Mouse (Mus musculus): ENCODE measurements around the gene Pyroxd2.

Gene Pyroxd2

DNA sequence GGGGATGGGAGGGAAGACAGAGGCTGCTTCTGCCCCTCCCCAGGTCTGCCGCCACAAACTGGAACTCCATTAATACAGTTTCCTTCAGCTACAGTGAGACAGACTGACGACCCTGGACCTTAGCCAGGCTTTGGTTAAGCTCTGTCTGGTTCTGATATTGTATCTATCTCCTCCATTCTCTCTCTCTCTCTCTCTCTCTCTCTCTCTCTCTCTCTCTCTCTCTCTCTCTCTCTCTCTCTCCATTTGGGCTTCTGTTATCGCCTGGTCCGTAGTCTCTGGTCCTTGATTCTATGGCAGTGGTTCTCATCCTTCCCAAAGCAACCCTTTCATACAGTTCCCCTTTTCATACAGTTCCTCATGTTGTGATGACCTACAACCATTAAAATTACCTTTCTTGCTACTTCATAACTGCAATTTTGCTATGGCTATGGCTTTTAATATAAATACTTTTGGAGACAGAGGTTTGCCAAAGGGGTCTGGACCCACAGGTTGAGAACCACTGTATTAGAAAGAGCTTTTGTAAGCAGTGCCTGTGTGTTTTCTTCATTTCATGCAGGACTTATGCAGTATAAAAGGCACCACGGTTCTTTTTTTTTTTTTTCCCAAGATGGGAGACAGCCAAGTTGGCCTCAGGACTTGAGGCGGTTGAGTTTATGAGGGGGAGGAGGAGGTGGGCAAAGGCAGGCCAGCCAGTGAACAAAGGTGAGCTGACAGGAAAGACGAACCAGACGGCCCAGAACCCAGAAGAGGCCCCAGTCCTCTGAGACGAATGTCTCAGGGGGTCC, 7.3 kb downstream of the Pyroxd2 start:
- DNase-seq: no peak

DNA sequence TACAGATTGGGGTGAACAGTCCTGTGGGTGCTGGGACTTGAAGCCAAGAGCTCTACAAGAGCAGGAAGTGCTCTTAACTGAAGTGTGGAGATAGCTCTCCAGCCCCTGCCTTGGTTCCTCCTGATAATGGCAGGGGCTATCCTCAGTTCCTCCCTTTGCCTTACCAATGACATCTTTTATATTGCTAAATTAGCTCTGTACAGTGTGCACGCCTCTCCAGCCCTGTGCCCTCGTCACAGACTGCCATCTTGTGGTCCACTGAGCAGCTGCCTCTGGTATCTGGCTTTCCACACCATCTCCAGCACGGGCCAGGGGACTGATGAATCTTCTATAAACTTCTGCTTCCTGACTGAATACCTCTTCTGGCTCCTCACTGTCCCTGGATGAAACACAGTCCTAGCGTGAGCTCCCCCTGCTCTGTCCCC, 8.4 kb downstream of the Pyroxd2 start:
- DNase-seq: peak; percentile 19 to 48

DNA sequence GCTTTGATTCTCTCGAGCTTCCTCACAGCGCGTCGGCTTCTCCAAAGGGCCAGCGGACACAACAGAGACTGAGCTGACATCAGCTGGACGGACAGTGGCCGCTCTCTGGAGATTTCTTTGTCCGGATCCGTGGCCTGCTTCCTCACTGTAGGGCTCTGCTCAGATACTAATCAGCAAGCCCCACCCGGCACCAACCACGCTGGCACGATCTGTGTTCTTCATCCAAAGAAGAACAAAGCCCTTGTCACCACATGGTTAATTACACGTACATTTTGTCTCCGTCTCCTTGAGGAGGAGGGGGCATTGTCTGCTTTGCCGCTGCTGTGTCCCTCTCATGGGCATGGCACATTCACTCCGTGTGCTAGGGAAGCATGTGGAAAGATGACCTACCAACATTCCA, 9.3 kb downstream of the Pyroxd2 start:
- no peak for DNase-seq

DNA sequence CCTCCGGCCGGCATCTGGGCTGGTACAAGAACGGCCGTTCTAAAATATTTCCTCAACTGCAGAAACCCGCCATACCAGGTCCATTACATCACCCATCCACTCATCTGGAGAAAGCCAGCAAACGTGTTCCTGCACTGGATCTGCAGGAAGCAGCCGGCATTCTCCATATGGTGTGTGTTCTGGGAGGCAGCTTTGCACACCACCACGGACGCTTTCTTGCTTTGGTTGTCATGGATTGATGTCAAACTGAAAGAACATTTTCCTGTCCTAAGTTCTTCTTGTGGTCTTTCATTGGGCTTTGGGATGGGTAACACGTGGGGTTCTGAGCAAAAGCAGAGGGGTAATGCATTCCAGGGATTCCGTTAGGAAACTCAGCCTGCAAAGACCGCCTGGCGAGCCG, 10.7 kb downstream of the Pyroxd2 start:
- DNase-seq: no peak

DNA sequence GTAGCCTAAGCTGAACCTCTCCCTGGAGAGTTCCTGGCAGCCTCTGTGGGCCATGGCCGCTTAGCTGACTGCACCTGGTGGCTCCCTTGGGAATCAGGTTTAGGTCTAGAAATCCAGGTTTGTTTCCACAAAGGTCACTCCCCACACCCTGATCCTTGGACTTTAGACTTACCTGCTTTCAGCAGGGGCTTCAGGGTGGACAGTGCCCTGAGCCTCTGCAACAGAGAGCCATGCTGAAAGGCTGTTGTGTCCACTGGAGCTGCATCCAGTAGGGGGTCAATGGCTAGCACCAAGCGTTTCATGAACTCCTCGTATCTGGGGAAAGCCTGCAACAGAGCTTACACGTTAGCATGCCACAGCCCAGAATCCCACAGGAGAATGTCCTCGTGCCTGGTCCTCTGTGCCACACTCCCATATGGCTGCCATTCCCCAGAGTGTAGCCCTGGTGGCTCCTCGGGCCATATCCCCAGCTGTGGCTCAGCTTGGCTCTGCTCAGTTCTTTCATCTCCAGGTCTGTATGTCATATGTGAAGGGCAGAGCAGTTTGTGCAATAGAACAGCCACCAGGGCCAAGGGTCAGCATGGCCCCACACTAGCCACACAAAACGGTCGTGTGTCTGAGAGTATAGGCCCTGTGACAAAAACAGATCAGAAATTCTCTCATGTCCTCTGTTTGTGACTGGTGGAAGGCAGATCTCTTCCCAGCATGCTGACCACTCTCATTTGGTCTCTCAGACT, 12.2 kb downstream of the Pyroxd2 start:
- no peak for DNase-seq

DNA sequence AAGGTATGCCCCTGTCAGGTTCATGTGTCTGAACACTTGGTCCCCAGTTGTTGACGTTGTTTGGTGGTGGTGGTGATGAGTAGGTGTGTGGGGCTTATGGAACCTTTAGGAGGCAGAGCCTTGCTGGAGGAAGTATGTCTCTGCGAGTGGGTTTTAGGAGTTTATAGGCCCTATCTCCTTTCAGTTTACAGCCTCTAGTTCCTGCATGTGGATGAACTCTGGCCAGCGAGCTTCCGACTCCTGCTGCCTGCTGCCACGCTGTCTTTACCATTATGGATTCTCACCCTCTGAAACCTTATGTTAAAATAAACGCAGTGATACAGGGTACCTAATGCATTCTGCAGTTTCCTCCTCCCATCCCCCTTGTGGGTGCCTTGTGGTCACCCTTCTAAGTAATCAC, 12.8 kb downstream of the Pyroxd2 start:
- no peak for DNase-seq

DNA sequence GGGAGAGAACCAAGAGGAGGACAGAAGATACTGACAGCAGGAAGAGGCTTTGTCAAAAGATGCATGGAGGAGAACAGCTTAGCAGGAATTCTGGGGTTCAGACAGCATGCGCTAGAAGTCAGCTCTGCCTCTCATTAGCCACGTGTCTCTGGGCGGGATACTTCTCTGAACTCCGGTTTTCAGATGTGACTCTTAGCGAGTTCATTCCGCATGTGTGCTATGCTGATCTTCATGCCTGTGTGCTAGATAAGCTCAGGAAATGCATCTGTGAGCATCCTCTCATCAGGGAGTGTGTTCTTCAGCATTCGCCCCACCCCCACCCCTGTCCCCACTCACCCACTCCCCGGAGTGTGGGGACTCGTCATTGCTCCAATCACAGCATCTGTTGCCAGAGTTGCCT, 14.8 kb downstream of the Pyroxd2 start:
- DNase-seq: no peak

DNA sequence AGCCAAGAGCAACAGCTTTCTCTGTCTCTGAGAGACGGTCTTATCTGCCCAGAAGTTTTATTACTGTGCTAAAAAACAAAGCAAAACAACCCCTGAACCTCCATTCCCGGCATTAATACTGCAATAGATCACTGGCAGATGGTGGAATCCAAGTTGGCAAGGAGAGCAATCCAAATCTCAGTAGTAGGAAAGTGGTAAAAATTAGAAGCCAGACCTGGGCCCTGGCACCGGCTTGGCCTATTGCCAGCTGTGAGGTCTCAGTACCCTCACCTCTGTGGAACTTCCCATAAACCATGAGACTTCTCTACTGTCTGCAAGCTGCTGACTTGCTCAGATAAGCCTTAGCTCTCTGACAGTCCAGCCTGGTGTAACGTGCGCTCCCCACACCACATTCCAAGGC, 17.6 kb downstream of the Pyroxd2 start:
- DNase-seq: no peak

DNA sequence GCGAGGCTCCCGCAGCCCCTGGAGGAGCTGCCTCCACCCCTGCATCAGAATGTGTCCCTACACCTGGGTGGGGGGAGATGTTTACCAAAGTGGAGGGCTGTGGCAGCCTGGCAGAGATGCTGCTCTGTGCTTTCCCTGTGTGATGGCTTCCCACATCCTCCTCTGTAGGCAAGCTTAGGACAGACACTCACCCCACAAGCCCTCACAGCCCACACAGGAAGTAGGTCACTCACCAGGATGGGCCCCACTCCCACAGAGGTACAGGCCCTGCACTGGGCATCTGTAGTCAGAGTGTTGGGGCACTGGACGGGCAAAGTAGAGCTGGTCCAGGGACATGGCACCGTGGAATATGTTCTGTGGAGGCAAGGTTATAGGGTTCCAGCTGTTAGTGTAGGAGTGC, 25.2 kb downstream of the Pyroxd2 start:
- no peak for DNase-seq

DNA sequence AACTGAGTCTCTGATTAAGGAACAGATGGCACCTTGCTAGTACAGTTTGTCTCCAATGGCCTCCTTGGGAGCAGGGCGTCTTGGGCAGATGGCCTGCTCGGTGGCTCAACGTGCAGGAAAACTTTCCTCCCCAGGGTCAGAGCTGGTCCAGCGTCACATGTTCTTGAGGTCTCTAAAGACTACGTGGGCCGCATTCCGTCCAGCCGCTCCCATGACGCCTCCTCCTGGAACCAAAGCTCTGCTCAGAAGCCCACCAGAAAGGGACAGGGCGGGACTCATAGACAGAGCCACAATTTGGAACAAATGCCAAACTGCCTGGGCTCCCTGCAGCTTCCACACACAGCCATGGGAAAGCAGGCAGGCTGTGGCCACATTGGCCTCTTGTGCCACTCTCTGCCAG, 25.8 kb downstream of the Pyroxd2 start:
- DNase-seq: no peak

DNA sequence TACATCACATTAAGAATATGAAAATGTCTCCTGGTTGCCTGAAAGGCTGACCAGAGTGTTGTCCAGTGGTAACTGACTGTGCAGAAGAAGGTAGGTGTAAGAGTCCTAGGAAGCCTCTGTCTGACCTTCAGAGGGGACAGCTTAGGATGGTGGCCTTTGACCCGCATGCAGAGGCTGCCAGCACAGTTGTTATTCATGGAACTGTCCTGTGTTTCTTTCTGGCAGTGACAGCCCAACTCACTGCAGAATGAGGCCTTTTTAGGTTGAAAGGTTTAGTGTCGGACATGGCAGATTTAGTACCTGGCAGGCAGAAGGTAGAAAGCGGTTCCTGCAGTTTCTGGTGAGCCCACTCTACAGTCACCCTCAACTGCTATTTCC, 26.6 kb downstream of the Pyroxd2 start:
- peak; percentile 26 to 46 for DNase-seq

DNA sequence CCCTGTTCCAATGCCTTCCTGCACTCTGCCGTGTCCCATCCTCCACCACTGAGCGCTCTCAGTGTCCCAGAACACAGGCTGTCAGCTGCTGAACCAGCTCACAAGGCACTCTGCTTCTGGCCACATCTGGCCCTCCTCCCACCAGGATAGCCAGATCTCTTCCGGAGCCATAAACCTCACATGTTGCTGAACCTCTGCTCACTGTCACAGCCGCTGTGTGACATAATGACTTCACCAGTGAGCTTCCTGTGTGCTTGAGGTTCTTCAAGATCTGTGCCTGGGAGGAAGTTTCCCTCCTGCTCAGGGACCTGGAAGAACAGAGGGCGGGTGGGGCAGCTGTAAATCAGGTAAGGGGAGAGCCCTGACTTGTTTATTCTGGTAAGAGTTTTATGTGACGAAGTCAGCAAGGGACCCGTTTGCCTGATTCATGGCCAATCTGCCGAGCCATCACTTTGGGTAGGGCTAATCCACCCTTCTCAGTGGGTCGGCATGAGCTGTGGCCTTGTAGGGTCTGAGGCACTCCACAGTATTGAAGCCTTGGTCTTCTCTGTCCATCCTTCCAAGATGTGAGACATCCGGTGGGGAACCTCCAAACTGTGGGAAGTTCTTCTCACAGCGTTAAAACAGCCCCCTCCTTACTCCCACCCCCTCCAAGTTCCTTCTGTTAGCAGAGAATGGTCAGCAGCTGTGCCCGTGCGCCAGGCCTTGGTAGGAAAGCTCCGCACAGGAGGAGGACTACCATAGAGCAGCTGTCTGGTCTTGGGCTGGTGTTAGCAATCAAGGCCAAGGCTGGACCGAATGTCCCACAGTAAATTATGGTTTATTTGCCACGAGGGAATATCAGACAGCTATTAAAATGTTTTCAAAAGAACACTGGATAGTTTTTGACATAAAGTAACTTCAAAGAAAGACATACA, 27.3 kb downstream of the Pyroxd2 start:
- DNase-seq: peak in 1 of 2 experiments; percentile 17

DNA sequence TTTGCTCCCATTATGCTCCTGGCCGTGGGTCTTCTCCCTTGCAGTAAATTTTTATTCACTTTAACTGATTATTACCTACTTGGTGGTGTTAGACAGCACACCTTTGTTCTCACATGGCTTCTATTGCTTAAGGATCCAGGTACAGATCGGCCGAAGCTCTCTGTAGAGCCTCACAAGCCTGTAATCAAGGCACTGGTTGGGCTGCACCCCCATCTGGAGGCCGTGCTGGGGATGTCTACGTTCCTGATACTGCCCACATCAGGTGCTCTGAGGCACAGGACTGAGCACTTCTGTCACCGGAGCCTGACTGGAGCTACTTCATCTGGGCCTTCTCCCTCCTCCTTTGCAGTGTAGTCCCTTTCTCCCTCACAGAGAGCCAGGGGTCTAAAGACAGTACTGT, 29.3 kb downstream of the Pyroxd2 start:
- DNase-seq: no peak

DNA sequence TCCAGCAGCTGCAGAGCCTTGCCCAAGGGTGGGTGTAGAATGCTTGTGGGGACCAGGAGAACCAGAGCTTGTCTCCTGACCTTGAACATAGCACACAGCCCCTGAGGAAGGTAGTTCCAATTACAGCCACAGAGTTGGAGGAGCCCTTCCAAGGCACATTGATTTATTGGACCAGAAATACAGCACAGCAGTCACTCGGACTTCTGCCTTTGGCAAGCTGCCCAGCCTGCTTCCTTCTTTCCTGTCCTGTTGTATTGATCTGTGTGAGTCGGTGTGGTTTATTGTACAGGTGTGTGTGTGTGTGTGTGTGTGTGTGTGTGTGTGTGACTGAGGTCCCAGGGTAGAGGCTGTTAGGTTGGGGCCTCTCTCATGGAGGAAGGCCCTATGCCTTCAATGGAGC, 30.1 kb downstream of the Pyroxd2 start:
- peak in 1 of 2 experiments; percentile 25 for DNase-seq

DNA sequence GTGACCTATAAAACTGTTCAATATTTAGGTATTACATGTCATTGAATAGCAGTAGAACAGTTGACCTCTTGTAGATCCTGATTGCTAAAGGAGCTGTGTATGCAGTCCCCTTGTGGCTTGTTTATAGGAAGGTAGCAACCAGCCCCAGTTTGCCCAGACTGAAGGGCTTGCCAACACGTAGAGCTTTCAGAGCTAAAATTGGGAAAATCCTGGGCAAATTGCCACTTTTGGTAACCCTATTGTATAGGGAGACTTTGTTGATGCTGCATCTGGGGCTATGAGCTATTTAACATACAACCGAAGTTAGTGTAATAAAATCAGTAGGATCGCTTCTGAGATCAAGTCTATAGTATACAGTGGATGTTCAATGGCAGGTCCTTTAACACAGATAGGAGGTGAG, 34.5 kb downstream of the Pyroxd2 start:
- DNase-seq: no peak

DNA sequence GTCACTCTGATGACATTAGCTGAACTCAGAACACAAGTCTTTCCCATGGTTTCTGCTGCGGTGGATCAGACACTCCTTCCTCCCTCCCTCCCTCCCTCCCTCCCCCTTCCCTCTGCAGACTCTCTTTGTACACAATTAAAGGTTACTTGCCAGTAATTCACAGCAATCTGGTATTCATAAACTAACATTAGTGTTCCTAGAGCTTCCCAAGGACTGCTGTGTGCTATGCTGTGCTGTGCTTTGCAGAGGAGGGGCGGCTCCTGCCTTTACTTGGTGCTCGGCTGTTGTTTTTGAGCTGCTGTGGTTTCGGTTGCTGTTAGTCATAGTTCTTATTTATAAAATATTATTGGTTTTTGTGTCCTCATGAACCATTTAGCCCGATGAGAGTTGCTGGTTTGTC, 34.9 kb downstream of the Pyroxd2 start:
- no peak for DNase-seq

DNA sequence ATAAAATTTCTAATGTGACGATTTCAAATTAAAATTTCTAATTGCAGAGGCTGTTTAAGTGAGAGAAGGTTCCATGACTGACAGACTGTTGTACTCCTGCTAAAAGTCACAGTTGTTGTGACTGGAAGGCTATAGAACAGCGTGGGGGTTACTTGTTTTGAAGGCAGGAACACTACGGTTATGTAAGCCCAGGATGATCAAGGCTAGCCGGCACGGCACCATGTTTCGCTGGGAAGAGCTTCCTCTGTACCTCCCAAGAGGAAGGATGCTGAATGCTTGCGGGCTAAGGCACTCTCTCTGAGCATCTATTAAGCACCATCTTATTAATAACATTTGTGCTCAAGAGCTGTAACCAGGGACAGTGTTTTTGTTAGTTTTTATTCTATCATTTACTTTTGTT, 36.1 kb downstream of the Pyroxd2 start:
- no peak for DNase-seq

DNA sequence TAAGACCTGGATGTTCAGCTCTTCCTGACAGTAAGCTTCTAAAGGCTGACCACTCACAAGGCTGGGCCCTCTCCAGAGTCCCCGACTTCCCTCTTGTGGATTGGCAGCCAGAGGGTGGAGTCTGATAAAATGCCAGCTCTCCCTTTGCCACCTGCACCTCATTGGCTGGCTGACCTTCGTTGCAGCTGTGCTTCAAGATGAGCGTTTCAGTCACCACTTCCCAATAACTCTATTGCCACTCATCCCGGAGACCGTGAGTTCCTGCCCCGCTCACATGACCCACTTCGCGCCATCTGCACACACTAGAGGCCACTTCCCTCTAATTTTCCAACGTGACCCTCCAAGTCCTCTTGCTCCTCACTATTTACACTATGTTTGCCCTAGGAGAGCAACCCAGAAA, 38.8 kb downstream of the Pyroxd2 start:
- no peak for DNase-seq

DNA sequence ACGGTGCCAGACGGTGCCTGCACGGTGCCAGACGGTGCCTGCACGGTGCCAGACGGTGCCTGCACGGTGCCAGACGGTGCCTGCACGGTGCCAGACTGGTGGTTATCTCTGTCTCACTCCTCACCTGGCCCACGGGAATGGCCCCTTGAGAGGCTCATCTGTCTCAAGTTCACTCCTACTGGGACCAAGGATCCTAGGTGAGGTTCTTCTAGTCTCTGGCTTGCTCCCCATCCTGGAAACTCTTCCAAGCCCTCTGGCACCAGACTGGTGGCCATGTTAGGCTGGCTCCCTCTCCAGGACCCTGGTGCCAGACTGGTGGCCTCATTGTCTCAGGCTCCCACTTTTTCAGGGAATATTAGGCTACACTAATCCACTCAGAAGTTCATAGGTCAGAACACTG, 53.1 kb downstream of the Pyroxd2 start:
- DNase-seq: no peak

DNA sequence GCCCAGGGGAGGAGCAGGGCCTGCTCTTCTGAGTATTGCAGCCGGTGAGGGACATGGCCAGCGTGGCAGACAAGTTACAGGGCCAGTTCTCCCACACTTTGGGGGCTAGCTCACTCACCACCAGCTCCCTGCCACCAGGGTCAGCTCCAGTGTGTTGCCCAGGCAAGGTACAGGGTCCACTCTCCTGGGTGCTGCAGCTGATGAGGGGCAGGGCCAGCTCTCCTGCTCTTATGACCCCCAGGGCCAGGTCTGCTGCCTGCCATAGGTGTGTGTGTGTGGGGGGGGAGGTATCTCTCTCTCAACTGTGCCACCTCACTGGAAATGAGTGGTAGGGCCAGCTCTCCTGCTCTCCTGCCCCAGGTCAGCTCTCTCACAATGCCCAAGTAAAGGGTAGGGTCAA, 54.0 kb downstream of the Pyroxd2 start:
- no peak for DNase-seq

DNA sequence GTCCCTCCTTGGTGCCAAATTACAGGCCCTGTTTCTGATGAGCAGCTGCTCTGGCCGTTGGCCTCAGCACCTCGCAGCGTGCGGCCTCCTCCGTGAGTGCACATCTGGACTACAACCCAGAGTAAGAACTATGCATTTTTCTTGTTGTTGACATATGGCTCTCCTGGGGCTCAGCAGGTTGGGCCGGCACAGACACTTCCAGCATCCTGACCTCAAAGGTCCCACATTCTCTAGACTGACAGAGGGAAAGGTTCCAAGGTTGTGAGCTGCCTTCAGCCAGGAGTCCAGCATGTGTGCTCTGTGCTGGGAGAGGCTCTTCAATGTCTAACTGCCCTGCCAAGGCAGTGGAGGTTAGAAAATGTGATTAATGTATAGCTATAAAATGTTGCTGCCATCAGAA, 55.2 kb downstream of the Pyroxd2 start:
- DNase-seq: no peak

DNA sequence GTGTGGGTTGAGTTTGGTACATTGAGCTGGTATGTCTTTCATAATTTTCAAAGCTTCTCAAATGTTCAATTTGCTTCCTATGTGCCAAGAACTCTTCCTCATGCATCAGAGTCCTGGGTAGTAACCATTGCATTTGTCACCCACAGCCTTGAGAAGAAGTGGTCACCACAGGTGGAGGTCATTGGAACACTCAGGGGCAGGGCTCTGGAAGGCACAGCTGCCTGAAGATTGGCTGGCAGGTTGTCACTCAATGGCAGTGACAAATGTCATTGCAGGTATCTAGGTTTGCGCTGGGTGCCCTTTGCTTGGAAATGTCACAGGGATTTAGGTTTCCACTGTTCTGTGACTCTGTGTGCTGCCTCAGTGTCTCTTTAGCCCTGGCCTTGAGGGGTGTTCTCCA, 62.3 kb downstream of the Pyroxd2 start:
- DNase-seq: no peak

DNA sequence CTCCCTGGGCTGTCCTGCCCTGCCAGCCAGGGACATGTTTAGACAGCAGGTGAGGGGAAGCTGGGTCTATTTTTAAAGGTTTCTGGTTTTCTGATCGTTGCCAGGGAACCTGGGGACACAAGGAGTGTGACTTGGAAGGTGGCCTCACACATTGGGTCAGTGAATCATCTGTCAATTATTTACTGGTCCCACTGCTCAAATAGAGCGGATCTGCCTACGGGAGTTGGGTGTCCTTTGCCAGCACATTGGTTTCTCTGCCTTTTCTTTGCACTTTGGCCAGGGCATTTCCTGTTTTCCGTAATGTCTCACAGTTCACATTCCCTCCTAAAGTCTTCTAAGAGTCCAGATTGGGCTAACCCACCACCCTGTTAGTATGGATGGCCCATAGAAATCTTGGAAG, 62.8 kb downstream of the Pyroxd2 start:
- peak; percentile 80 to 88 for DNase-seq

DNA sequence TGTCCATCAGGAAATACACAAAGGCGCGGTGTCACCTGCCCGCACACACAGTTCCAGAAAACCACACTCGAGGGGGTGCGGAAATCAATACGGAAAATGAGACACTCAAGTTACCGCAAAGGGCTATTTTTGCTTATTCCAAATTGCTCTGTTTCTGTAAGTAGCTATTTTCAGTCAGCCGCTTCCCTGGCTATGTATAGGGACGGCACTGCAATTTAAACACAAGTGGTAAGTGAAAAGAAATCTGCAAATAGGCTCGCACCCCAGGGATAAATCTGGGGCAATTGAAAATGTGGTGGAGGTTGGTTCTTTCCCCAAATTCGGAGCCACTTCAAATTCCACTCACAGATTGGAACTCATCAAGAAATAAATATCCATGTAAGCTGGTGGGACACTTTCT, 63.3 kb downstream of the Pyroxd2 start:
- no peak for DNase-seq

Measured in kidney, adult 8-10 months (tissue).